Mouse (Mus musculus): ENCODE results near the gene 5730480H06Rik. TPM values are rescaled to one million over a fixed set of nuclear protein-coding genes. Genes with fewer than 3 reads are reported as not detected.

Gene 5730480H06Rik
- polyA plus RNA-seq (2011; ENCODE audit: insufficient read depth, insufficient read length, low replicate concordance, missing spikeins): 5.7 and 6.2 TPM in 2 replicates

- Histone ChIP-seq H3K4me1 (ENCODE audit: control insufficient read depth, insufficient read depth, low read length) (no peaks in the 10 kb centered on the region; the same call in 1 of the 2 replicates), H3K27ac (ENCODE audit: control insufficient read depth, insufficient read depth, low read depth, low read length, poor library complexity) (no peak within 1 kb of the TSS), H3K4me3 (replicated peaks; ENCODE audit: control insufficient read depth, low read depth, low read length) (no peak within 1 kb of the TSS)
- WGBS: 83% methylated on average over 8 of the region's 8 CpGs
- TF ChIP-seq CTCF (IDR thresholded peaks at IDR 0.05; ENCODE audit: control insufficient read depth, insufficient read depth, low read length) (no peak), POLR2A (IDR thresholded peaks at IDR 0.05; ENCODE audit: borderline replicate concordance, control insufficient read depth, low read depth, low read length) (no peak)
Observed at GRCm38 (mm10) chr5:48327652-48328051, at the start of gene 5730480H06Rik. Gene 5730480H06Rik (plus strand): TSS chr5:48327952.

- no peak overlapping the region for H3K4me3 ChIP-seq (replicated peaks; ENCODE audit: control insufficient read depth, low read depth, low read length)
- 79% methylated on average over 3 of the region's 3 CpGs for WGBS
Observed at GRCm38 (mm10) chr5:48301186-48301585, 26.6 kb upstream of the 5730480H06Rik start.

GRCm38 (mm10) chr5:48315057-48315602 is 12.6 kb upstream of the 5730480H06Rik start:
- no peak overlapping the region for H3K27ac ChIP-seq (ENCODE audit: control insufficient read depth, insufficient read depth, low read depth, low read length, poor library complexity)
- H3K4me1 ChIP-seq (ENCODE audit: control insufficient read depth, insufficient read depth, low read length): no peaks in the 10 kb centered on the region
- no peak for TF ChIP-seq CTCF (IDR thresholded peaks at IDR 0.05; ENCODE audit: control insufficient read depth, insufficient read depth, low read length)
- no peak for TF ChIP-seq POLR2A (IDR thresholded peaks at IDR 0.05; ENCODE audit: borderline replicate concordance, control insufficient read depth, low read depth, low read length)
- no peak overlapping the region for H3K4me3 ChIP-seq (replicated peaks; ENCODE audit: control insufficient read depth, low read depth, low read length)
- 12% methylated on average over 6 of the region's 6 CpGs for WGBS

More at GRCm38 (mm10) chr5:48301186-48301585, 26.6 kb upstream of the 5730480H06Rik start:
- TF ChIP-seq POLR2A (IDR thresholded peaks at IDR 0.05; ENCODE audit: borderline replicate concordance, control insufficient read depth, low read depth, low read length) (no peak), CTCF (IDR thresholded peaks at IDR 0.05; ENCODE audit: control insufficient read depth, insufficient read depth, low read length) (no peak)
- H3K27ac ChIP-seq (ENCODE audit: control insufficient read depth, insufficient read depth, low read depth, low read length, poor library complexity): no peak overlapping the region
- H3K4me1 ChIP-seq (ENCODE audit: control insufficient read depth, insufficient read depth, low read length): no peaks in the 10 kb centered on the region

GRCm38 (mm10) chr5:48320597-48320996 is 7.2 kb upstream of the 5730480H06Rik start:
- Histone ChIP-seq H3K4me3 (replicated peaks; ENCODE audit: control insufficient read depth, low read depth, low read length) (no peak overlapping the region), H3K27ac (ENCODE audit: control insufficient read depth, insufficient read depth, low read depth, low read length, poor library complexity) (no peak overlapping the region), H3K4me1 (ENCODE audit: control insufficient read depth, insufficient read depth, low read length) (no peaks in the 10 kb centered on the region)
- TF ChIP-seq POLR2A (IDR thresholded peaks at IDR 0.05; ENCODE audit: borderline replicate concordance, control insufficient read depth, low read depth, low read length): no peak
- TF ChIP-seq CTCF (IDR thresholded peaks at IDR 0.05; ENCODE audit: control insufficient read depth, insufficient read depth, low read length): no peak
- WGBS: 74% methylated on average over 4 of the region's 4 CpGs

- Histone ChIP-seq H3K4me1 (ENCODE audit: control insufficient read depth, insufficient read depth, low read length) (no peaks in the 10 kb centered on the region), H3K4me3 (replicated peaks; ENCODE audit: control insufficient read depth, low read depth, low read length) (no peak overlapping the region), H3K27ac (ENCODE audit: control insufficient read depth, insufficient read depth, low read depth, low read length, poor library complexity) (no peak overlapping the region)
- no peak for TF ChIP-seq POLR2A (IDR thresholded peaks at IDR 0.05; ENCODE audit: borderline replicate concordance, control insufficient read depth, low read depth, low read length)
- TF ChIP-seq CTCF (IDR thresholded peaks at IDR 0.05; ENCODE audit: control insufficient read depth, insufficient read depth, low read length): no peak
Observed at GRCm38 (mm10) chr5:48326221-48326620, 1.5 kb upstream of the 5730480H06Rik start.

- Histone ChIP-seq H3K4me1 (ENCODE audit: control insufficient read depth, insufficient read depth, low read length) (no peaks in the 10 kb centered on the region; the same call in 1 of the 2 replicates), H3K4me3 (replicated peaks; ENCODE audit: control insufficient read depth, low read depth, low read length) (no peak overlapping the region), H3K27ac (ENCODE audit: control insufficient read depth, insufficient read depth, low read depth, low read length, poor library complexity) (no peak overlapping the region)
- TF ChIP-seq POLR2A (IDR thresholded peaks at IDR 0.05; ENCODE audit: borderline replicate concordance, control insufficient read depth, low read depth, low read length): no peak
- TF ChIP-seq CTCF (IDR thresholded peaks at IDR 0.05; ENCODE audit: control insufficient read depth, insufficient read depth, low read length): no peak
- 75% methylated on average over 2 of the region's 2 CpGs for WGBS
Observed at GRCm38 (mm10) chr5:48329751-48330150, 2.0 kb downstream of the 5730480H06Rik start.

GRCm38 (mm10) chr5:48330817-48331216 is 3.1 kb downstream of the 5730480H06Rik start:
- TF ChIP-seq POLR2A (IDR thresholded peaks at IDR 0.05; ENCODE audit: borderline replicate concordance, control insufficient read depth, low read depth, low read length) (no peak), CTCF (IDR thresholded peaks at IDR 0.05; ENCODE audit: control insufficient read depth, insufficient read depth, low read length) (no peak)
- Histone ChIP-seq H3K4me1 (ENCODE audit: control insufficient read depth, insufficient read depth, low read length) (no peaks in the 10 kb centered on the region; the same call in 1 of the 2 replicates), H3K27ac (ENCODE audit: control insufficient read depth, insufficient read depth, low read depth, low read length, poor library complexity) (no peak overlapping the region), H3K4me3 (replicated peaks; ENCODE audit: control insufficient read depth, low read depth, low read length) (no peak overlapping the region)
- WGBS: 45% methylated on average over 2 of the region's 2 CpGs

GRCm38 (mm10) chr5:48331441-48331840 is 3.7 kb downstream of the 5730480H06Rik start:
- Histone ChIP-seq H3K4me3 (replicated peaks; ENCODE audit: control insufficient read depth, low read depth, low read length) (no peak overlapping the region), H3K4me1 (ENCODE audit: control insufficient read depth, insufficient read depth, low read length) (no peaks in the 10 kb centered on the region; the same call in 1 of the 2 replicates), H3K27ac (ENCODE audit: control insufficient read depth, insufficient read depth, low read depth, low read length, poor library complexity) (no peak overlapping the region)
- no peak for TF ChIP-seq CTCF (IDR thresholded peaks at IDR 0.05; ENCODE audit: control insufficient read depth, insufficient read depth, low read length)
- no peak for TF ChIP-seq POLR2A (IDR thresholded peaks at IDR 0.05; ENCODE audit: borderline replicate concordance, control insufficient read depth, low read depth, low read length)
- WGBS: 2% methylated on average over 5 of the region's 5 CpGs
